Mouse (Mus musculus) ES-E14 (cell line): ENCODE measurements around the gene P3h3. TPM values are rescaled to one million over a fixed set of nuclear protein-coding genes. Genes with fewer than 3 reads are reported as not detected.
A peak's percentile ranks its signal among the peaks of the same experiment; 100 is the strongest.

Experiments
- DNase-seq: peaks from one replicate; pipeline ENCODE4 v3.0.0-alpha.2; 2013; ENCODE audit warnings: low read depth, low spot score
- H3K27ac ChIP-seq: 2 replicates; pipeline ENCODE4 v1.5.1; 2012; ENCODE audit warnings: low read depth, mild to moderate bottlenecking, low read length, moderate library complexity, mixed read lengths; ENCODE audit not compliant: poor library complexity, insufficient read depth, severe bottlenecking
- H3K36me3 ChIP-seq: 2 replicates; pipeline ENCODE4 v1.6.1; 2012; ENCODE audit warnings: mild to moderate bottlenecking, low read length, moderate library complexity, mixed read lengths; ENCODE audit not compliant: control insufficient read depth, poor library complexity, insufficient read depth, severe bottlenecking
- H3K4me1 ChIP-seq, 2 experiments: fragments of 150-350 bp in 1 of 2; sonication (generic) in 1 of 2; 2 replicates each; pipeline ENCODE4 v1.6.1; 2012; ENCODE audit warnings: low read length in 2 of 2, mild to moderate bottlenecking in 1 of 2, mixed read lengths in 1 of 2; ENCODE audit not compliant: control insufficient read depth in 2 of 2, insufficient read depth in 2 of 2, poor library complexity in 1 of 2
- H3K4me3 ChIP-seq, 2 experiments: fragments of 150-350 bp in 1 of 2; sonication (generic) in 1 of 2; 2 replicates each; pipeline ENCODE4 v1.5.1; 2012; ENCODE audit warnings: low read length in 2 of 2, low read depth in 1 of 2, mild to moderate bottlenecking in 1 of 2, mixed read lengths in 1 of 2; ENCODE audit not compliant: insufficient read depth in 1 of 2, poor library complexity in 1 of 2, severe bottlenecking in 1 of 2
- H3K9ac ChIP-seq: 2 replicates; pipeline ENCODE4 v1.6.1; 2012; ENCODE audit warnings: low read depth, mild to moderate bottlenecking, low read length, mixed read lengths; ENCODE audit not compliant: poor library complexity, insufficient read depth, severe bottlenecking
- H3K9me3 ChIP-seq: fragments of 150-350 bp; sonication (generic); 2 replicates; pipeline ENCODE4 v1.6.1; 2012; ENCODE audit warnings: low read depth, mild to moderate bottlenecking, low read length; ENCODE audit not compliant: control insufficient read depth, insufficient read depth
- CHD2 ChIP-seq: IDR thresholded peaks from 2 replicates; pipeline ENCODE4 v1.6.1; 2014; ENCODE audit warnings: mild to moderate bottlenecking, low read depth, low read length, inconsistent platforms
- HCFC1 ChIP-seq: IDR thresholded peaks from 2 replicates; pipeline ENCODE4 v1.6.1; 2012; ENCODE audit warnings: low read length, inconsistent platforms, borderline replicate concordance; ENCODE audit not compliant: insufficient read depth
- MAFK ChIP-seq: IDR thresholded peaks from 2 replicates; pipeline ENCODE4 v1.6.1; 2014; ENCODE audit warnings: mild to moderate bottlenecking, low read depth, low read length, inconsistent platforms; ENCODE audit not compliant: insufficient read depth
- ZC3H11A ChIP-seq: IDR thresholded peaks from 2 replicates; pipeline ENCODE4 v1.6.1; 2012; ENCODE audit warnings: low read depth, mild to moderate bottlenecking, inconsistent platforms, low read length, borderline replicate concordance
- ZNF384 ChIP-seq: IDR thresholded peaks from 2 replicates; pipeline ENCODE4 v1.6.1; 2012; ENCODE audit warnings: low read depth, low read length, inconsistent platforms
- in situ Hi-C, 2 experiments: fragments of 600-800 bp; cut with MboI; formaldehyde crosslinking; loops; one replicate each; pipeline ENCODE4 v1.15.1; 2025; ENCODE audit warnings: low sequenced_read_pairs in 2 of 2, inconsistent platforms in 1 of 2; ENCODE audit not compliant: unreplicated experiment in 2 of 2
- total RNA-seq: library from RNA; depleted of rRNA; stranded (reverse); fragments of 300-350 nt; gene quantifications from 2 replicates; pipeline ENCODE4 v1.2.3, GENCODE M21; 2012

Gene P3h3
- total RNA-seq, 1 experiment: 10.1 TPM

- Histone ChIP-seq H3K9ac (no peak overlapping the region), H3K36me3 (peaks cover 60% of the 10 kb centered on the region), H3K27ac (no peak overlapping the region), H3K9me3 (no peaks in the 10 kb centered on the region), H3K4me1 (peaks cover 0 to 17% of the 10 kb centered on the region in 2 experiments; a peak in 1 of 4 replicates), H3K4me3 (no peak overlapping the region)
- in situ Hi-C loops: no loop called here
- TF ChIP-seq ZC3H11A (no peak), HCFC1 (no peak), MAFK (no peak), ZNF384 (no peak), CHD2 (no peak)
- DNase-seq: no peak
Observed at GRCm38 (mm10) chr6:124814858-124815774, 42.4 kb downstream of the P3h3 start.

GRCm38 (mm10) chr6:124814448-124814847, 43.1 kb downstream of the P3h3 start:
- in situ Hi-C loops: no loop called here
- Histone ChIP-seq H3K9ac (no peak overlapping the region), H3K27ac (no peak overlapping the region), H3K9me3 (no peaks in the 10 kb centered on the region), H3K4me1 (peaks cover 0 to 20% of the 10 kb centered on the region in 2 experiments; a peak in 1 of 4 replicates), H3K4me3 (peak overlapping the region in 1 of 2 experiments; percentile 83; a peak in 2 of 4 replicates), H3K36me3 (peaks cover 54% of the 10 kb centered on the region)
- no peak for DNase-seq
- TF ChIP-seq CHD2: no peak
- TF ChIP-seq MAFK: no peak
- no peak for TF ChIP-seq ZNF384
- no peak for TF ChIP-seq ZC3H11A
- TF ChIP-seq HCFC1: no peak

- DNase-seq: peak; percentile 85
- Histone ChIP-seq H3K4me1 (peaks cover 0 to 20% of the 10 kb centered on the region in 2 experiments; a peak in 1 of 4 replicates), H3K4me3 (peak within 1 kb of the TSS; percentile 83 to 85), H3K36me3 (peaks cover 54% of the 10 kb centered on the region), H3K9ac (peak within 1 kb of the TSS; percentile 88), H3K9me3 (no peaks in the 10 kb centered on the region), H3K27ac (peak within 1 kb of the TSS; percentile 54; the same call in 1 of the 2 replicates)
- TF ChIP-seq CHD2 (no peak), HCFC1 (no peak), ZC3H11A (no peak), MAFK (no peak), ZNF384 (no peak)
- in situ Hi-C loops: no loop called here
Observed at GRCm38 (mm10) chr6:124813933-124814332, 43.6 kb downstream of the P3h3 start, which contains the start of gene Tpi1. Gene Tpi1, minus strand, starts transcription at chr6:124814296.

- in situ Hi-C loops: no loop called here
- peaks cover 52% of the 10 kb centered on the region for H3K36me3 ChIP-seq
- no peak for DNase-seq
- H3K4me3 ChIP-seq: peak overlapping the region; percentile 83 to 85
- no peaks in the 10 kb centered on the region for H3K9me3 ChIP-seq
- H3K27ac ChIP-seq: peak overlapping the region; percentile 54; the same call in 1 of the 2 replicates
- TF ChIP-seq HCFC1: no peak
- TF ChIP-seq MAFK: no peak
- no peak for TF ChIP-seq ZNF384
- TF ChIP-seq ZC3H11A: no peak
- no peak for TF ChIP-seq CHD2
- peaks cover 0 to 20% of the 10 kb centered on the region in 2 experiments; a peak in 1 of 4 replicates for H3K4me1 ChIP-seq
- peak overlapping the region; percentile 88 for H3K9ac ChIP-seq
Observed at GRCm38 (mm10) chr6:124813496-124813895, 44.1 kb downstream of the P3h3 start.
